Mouse (Mus musculus): Measurements from ENCODE around the gene Arvcf.

Arvcf gene

DNA sequence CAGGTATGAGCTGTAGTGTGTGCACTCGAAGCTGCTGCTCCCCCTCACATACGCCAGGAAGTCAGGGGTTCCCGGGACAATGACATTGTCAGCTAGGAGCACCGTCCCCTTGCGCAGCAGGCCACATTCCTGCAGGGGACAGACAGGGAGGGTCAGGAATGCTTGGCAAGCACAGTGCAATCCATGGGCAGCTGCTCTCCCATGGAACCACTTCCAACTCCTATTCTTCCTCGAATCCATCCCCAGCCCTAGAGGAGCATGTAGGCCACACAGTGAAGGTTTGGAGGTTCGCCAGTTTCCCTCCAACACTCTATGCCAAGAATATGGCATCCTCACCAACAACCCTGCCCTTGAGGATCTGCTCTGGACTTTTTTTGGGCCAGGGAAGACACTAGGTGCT, 59.9 kb downstream of the Arvcf start:
- in situ Hi-C loops (cut with MseI, MboI), result no loop called here

DNA sequence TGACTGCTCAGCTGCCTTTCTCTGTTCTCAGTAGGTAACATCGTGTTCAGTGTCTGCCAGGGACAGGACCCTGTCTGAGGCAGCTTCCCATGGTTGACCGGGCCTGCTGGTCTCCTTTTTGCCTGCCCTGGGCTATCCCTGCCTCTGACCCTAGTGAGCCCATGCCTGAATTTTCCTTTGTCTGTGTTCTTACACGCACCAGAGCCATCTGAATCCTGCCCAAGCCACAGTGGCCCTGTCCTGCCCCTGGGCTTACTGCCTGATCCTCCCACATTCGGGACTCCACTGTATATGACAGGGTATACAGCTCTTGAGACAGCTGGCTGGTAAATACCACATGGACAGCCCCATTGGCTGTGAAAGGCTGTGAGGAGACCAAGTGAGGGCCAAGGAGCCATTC, 61.8 kb downstream of the Arvcf start:
- in situ Hi-C loops (cut with MseI, MboI), result no loop called here

DNA sequence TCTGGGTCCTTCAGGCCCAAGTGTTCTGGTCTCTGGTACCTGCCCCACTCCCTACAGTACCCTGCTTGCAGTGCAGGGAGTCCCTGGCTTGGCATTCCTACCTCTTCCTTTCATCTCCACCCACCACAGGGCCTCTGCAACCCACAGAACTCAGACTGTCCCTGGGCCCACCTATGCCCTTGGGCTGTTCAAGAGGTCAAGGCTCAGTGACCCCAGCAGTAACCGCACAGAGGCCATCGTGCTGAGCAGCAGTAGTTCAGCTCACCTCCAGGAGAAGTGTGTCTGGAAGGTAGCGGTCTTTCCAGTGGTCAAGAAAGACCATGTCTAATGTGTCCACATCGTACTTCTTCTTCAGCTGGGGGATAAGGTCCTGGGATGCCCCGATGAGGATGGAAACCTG, 62.4 kb downstream of the Arvcf start:
- in situ Hi-C loops (cut with MseI, MboI), result no loop called here

DNA sequence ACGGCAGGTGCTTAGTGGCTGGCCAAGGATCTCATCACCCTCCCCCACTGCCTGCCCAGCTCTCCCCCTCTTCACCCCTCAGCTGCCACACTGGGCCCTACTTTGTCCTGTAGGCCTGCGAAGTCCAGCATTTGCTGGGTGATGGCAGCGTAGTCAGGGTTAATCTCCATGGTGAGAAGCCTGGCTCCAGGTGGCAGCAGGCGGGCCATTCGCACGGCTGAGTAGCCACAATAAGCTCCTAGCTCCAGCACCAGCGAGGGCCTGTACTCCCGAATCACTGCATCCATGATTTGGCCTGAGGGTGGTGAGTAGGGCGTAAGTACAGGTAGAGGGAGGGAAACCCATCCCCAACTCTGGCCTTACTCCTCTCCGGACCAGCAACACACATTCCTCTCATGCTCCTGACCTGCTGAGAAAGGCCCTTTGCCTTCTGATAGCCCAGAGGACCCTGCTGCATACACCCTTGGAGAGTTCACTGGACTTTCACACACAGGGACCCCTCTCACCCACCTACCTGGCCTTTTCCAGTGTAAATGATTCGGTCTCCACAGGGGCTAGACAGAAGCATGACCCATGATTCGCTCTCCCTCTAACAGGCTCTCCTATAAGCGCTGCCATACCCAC, 63.2 kb downstream of the Arvcf start:
- in situ Hi-C loops (cut with MseI, MboI), result no loop called here

DNA sequence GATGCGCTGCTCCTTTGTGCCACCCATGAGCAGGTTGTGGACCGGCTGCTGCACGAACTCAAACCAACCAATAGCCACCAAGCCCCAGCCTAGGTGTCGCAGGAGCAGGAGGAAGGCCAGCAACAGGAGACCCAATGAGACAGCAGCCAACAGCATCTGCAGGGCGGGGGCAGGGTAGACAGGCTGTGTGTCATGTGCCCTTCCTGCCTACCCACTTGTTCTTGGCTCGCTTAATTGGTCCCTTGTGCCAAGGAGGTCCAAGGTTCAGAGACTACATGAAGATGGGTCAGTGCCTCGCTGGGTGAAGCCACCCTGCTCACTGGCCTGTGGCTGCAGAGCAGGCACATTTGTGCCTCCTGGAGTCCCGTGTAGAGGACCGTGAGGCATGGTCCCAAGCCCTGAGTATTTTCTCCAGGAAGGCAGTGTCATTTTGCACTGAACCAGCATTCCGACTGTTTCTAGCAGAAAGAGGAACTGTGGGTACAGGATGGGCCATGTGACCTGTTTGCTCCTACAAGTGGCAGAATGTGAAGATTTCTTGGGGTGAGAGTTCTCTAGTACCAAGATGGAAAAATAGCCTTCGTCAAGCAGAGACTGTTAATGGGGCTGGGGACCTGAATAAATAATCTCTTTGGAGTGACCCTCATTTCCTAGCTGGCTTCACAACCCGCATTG, 64.0 kb downstream of the Arvcf start:
- in situ Hi-C loops (cut with MseI, MboI), result no loop called here

DNA sequence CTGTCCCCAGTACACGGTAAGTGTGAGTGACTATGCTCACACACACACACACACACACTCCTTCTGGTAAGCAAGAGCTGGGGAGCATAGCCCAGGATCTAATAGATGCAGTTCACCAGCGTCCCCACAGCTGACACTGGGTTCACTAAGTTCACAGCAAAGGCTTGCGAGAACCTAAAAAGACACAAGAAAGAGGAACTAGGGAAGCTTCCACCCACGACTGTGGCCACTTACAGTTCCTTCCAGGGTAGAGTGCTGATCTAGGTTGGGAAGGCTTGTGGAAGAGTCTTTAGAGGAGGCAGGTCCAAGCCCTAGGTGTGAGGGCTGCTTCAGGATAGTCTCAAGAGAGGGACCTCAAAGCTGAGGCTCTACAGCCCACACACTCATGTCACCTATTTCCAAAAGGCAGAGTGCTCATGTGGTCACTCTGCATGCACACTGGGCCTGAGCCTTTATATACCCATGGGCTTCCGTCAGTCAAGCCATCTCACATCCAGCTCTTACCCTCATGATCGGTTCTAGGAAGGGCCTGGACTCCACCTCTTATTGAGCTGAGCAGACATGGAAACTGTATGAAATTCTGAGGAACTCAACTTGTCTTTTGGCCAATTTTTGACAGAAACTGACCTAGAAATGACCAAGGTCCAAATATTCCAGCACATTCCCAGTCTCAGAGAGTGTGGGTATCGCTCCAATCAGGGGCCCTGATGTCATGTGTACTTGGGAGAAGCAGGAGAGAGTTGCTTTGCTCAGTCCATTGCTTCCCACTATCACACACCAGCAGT, 65.2 kb downstream of the Arvcf start:
- in situ Hi-C loops (cut with MseI, MboI), result no loop called here

DNA sequence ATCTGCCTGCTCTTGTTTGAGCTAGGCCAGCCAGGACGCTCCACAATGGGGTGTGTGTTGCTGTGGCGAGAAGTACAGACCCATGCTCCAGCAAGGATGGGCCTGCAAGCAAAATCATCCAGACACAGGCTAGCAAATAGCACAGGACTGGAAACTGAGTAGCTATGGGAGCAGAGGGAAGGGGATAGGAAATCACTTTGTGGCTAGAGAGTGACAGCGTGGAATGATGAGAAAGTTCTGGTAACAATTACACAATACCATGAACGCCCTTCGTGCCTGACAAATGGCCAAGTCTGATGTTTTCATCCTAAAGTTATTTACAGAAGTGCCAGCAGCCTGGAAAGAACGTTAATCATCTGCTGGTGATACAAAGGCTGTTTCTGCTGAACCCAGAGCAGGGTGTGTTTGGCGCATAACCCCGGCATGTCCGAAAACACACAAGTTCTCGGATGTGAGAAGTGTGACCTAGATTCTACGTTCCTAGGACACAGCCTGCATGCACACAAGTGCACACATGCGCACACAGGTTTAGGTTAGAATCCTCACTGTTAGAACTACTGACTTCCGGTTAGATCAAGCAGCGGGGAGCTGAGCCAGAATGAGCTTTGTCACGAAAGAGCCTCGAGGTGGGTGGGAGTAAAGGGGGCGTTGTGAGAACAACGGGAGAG, 68.2 kb downstream of the Arvcf start:
- in situ Hi-C loops (cut with MseI, MboI), result no loop called here

DNA sequence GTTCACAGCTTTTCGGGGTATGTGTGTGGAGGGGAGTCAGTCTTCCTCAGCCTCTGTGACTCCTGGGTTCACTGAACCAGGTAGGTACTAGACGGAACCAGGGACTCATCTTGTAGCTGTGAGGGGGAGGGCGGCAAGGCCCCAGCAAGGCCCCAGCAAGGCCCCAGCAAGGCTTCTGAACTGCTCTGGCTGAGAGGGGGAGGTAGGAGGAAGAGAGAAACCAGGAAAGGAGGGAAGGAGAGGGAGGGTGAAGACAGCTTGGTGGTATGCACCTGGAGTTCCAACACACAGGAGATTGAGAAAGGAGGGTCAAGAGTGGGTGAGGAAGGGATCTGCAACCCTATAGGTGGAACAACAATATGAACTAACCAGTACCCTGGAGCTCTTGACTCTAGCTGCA, 68.9 kb downstream of the Arvcf start:
- in situ Hi-C loops (cut with MseI, MboI), result no loop called here

DNA sequence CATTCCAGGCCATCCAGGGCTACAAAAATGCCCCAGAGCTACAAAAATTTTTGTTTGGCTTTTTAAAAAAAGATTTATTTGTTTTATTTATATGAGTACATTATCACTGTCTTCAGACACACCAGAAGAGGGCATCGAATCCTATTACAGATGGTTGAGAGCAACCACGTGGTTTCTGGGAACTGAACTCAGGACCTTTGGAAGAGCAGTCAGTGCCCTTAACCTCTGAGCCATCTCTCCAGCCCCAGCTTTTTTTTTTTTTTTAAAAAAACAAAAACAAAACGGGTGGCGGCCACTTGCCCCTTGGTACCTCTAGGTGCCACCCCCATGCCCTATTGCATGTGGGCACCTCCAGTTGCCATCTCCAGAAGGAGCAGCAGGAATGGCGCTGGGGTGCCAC, 69.5 kb downstream of the Arvcf start:
- in situ Hi-C loops (cut with MseI, MboI), result no loop called here

DNA sequence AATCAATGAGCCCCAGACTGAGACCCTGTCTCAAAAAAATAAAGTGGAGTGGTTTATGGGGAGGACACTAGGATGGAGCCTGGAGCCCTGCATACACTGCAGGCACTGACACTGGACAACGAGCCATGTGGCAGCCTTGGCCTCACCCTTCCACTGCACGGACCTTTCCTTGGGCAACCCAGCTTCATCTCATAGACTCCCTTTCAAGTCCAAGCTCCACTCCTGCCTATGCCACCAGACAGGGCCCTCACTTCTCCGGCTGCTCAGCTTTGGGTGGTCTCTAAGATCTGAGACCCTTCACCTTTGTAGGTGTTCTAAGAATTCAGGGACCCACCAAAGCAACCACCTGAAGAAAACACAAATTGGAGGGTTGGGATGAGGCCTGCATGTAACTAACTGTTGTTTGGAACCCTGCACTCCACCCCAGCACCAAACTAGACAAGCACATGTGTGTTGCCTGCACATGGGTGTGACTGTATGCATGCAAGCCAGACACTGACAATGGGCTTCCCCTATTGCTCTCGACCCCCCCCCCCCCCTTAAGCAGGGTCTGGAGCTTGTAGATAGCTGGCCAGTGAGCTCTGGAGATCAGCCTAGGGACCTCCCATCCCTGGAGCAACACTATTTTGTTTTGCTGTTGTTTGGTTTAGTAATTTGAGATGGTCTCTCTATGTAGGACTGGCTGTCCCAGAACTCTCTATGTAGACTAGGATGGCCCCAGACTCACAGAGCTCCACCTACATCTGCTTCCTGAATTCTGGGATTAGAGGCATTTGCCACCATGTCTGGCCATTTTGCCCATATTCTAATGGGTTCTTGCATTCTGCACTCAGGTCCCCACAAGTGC, 71.0 kb downstream of the Arvcf start:
- in situ Hi-C loops (cut with MseI, MboI), result no loop called here

DNA sequence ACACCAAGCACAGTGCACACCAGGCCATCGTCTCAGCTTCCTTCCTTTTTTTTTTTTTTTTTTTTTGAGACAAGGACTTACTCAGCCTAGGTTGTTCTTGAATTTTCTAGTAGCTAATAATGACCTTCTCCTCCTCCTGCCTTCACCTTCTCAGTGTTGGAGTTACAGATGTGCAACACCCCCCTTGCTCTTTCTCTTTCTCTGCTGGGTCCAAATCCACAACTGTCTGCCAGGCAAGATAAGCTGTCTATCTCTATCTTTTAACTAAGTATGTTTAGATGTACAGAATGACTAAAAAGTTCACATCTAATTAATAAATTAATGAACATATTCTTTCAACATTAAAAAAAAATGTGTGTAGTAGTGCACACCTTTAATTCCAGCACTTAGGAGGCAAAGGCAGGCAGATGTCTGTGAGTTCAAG, 71.6 kb downstream of the Arvcf start:
- in situ Hi-C loops (cut with MseI, MboI), result no loop called here

DNA sequence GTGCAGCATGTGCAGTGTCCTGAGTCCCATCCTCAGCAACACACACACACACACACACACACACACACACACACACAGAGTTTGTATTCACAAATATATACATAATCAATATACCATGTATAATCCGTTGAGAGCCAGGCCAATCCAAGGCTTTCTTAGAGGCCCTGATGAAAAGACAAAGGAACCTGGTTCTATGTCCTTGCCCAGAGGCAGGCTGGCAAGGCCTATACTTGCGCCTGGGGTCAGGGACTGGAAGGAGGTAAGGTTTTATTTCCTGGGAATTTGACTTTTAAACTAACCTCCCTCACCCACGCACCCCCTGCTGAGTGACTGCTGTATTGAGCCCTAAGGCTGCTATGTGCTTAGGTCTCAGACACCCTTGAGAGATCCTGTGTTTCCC, 72.6 kb downstream of the Arvcf start:
- in situ Hi-C loops (cut with MseI, MboI), result no loop called here

DNA sequence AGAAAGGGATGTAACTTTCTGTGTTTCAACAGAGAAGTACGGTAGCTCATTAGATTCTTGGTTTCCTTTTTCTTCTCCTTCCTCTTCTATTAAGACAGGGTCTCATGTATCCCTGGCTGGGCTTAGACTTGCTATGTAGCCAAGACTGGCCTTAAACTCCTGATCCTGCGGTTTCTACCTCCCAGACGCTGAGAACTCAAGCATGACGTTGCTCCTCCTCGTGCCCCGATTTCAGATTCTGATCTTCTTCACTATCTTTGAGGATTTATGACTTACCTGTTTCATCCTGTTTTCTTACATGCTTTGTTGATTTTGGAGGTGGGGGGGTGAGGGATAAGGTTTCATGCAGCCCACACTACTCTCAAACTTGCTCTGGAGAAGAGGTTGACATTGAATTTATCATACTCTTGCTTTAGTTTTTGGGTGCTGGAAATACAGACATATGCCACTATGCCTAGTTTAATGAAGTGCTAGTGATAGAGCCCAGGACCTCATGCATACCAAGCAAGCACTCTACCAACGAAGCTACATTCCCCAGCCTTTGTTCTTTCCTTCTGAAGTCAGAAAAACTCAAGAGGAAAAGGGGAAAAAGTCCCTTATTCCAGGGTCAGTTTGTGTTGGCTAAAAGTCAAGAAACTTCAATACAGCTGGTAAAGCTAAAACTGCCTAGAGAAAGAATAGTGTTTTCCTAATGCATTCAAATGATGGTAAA, 75.4 kb downstream of the Arvcf start:
- in situ Hi-C loops (cut with MseI, MboI), result no loop called here

DNA sequence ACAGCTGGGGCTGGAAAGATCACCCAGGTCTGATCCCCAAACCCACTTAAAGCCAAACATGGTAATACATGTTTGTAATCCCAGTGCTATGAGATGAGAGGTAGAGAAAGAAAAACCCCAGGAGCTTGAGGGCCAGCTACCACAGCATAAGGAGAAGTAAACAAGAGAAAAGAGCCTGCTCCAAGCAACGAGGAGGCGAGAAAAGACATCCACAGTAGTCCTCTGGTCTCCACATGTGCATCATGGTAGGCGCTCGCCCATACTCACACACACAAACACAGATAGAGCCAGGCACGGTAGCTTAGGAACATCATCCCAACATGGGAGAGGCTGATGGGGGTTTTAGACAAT, 75.9 kb downstream of the Arvcf start:
- in situ Hi-C loops (cut with MseI, MboI), result no loop called here

DNA sequence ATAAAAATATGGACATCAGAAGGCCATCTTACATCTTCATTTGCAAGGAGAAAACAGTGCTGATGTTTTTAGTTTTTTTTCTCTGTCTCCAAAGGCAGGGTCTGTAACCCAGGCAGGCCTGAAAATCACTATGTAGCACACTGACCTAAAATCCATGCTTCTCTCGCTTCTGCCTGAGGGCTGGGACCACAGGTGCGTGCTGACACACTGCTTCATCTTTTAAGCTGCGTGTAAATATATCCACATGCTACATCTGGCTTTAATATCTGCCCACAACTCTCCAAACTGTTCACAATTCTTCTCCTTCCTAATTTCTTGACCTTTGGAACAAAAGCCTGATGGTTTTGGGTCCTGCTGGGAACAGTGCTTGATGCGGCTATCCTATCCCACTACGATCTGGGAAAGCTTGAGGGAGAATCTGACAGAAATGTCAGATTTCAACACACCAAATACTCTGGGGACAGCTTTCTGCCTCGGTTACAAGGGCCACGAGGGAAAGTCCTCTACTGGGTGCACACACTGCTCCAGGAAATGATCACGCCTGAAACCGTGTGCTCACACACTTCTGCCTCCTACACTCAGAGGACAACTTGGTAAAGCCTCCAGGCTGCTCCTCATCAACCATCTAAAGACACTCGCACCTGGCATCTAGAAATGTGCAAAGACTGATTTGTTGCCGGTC, 76.5 kb downstream of the Arvcf start:
- in situ Hi-C loops (cut with MseI, MboI), result no loop called here

DNA sequence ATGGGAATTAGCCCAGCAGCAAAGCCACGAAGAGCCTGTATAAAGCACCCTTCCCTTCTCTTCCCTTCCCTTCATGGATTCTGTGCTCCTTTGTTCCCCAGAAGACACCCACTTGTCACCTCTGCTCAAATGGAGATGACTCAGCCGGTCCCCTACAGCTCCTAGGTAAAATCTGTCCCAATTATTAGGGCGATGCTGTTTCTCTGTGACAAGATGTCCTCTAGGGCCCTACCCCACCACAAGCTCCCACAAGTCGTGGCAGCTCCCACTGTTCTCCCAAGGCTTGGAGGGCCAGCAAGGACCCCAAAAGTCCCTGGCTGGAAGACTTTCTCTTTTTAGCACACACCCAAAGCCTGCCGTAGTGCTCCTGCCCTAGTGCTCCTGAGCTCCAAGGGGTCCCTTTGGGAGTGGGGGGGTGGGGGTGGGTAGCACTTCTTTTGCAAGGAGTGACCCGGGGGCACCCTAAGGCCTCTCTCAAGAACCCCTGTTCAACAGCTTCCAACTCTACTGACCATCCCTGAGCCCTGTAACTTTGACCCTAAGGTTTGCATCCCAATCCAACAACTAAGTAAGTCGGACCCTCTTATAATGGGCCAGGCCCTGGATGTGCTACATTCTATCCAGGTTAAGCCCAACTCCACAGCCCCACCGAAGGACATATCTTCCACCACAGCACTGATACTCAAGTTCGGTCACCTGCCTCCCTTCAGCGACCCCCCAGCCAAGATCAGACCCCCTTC, 77.7 kb downstream of the Arvcf start:
- in situ Hi-C loops (cut with MseI, MboI), result no loop called here

DNA sequence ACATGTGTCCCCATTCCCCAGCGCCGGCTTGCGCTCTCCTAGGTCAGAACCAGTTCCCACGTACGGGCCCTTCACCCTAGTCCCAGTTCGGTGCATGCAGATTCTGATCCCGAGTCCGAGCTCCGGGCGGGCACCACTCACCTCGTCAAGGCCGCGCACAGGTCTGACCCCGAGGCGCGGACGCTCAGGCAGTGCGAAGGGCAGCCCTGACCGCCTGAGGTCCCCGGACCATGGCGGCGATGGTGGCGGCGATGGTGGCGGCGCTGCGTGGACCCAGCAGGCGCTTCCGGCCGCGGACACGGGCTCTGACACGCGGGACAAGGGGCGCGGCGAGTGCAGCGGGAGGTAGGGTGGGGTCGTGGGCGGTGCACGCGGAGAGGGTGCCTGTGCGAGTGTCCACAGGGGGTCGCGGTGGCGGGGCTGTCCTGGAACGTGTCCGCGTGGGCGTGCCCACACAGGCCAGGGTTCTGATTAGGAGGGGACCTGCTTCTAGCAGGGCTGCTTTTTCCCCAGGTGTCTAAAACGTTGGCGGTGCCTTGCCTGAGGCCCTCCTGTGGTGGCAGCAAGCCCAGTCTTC, 78.3 kb downstream of the Arvcf start, which contains the start of gene Txnrd2:
Gene Txnrd2 (plus strand): TSS at position 170 of the 577 bp plus-strand sequence.
- in situ Hi-C loops (cut with MseI, MboI), result no loop called here

DNA sequence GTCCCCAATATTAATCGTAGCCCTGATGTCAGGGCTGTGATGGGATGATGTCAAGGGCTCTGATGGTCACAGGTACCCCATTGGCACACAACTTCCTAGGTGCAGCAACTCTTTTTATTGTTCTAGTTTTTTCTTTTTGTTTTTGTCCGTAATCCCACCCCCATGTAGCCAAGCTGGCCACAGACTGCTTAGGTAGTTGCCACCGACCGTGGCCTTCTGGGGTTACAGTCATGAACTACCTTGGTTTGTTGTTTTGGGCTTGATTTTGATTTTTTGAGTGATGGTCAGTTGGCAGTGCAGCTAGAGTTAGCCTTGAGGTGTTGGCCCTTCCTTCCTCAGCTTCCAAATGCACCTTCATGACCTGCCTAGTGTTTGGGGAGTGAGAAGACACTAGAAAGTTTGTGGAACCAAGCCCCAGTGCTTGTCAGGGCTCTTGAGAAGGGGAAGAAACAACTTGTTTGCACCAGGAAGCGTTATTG, 78.9 kb downstream of the Arvcf start, which contains the start of gene Comt:
Gene Comt (minus strand): TSS at position 51 of the 479 bp plus-strand sequence.
- in situ Hi-C loops (cut with MseI, MboI), result no loop called here

DNA sequence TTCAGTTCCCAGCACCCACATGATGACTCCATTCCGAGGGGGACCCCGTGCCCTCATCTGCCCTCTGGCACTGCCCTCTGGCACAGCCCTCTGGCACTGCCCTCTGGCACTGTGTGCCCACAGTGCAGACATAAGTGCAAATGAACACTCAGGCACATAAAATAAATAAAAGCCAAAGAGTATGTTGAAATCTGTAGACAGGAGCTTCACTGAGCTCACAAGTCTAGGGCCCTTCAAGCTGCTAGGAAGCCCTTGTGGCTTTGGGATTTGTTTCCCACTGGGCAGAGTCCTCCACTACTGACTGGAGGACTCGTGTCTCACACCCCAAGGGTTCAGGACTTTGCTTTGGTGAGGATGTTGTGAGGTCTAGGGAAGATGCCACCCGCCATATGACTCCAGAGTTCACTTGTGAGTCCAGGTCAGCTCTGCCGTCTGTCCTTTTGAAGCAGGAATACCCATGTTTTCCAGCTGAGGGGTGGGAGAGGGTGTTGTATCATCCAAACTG, 80.1 kb downstream of the Arvcf start:
- in situ Hi-C loops (cut with MseI, MboI), result no loop called here
